Mouse (Mus musculus) heart, postnatal 0 days (tissue): ENCODE measurements around the gene St6galnac4.

Experiments
- CTCF ChIP-seq: IDR thresholded peaks from 2 replicates; pipeline ENCODE4 v1.5.1; 2016; ENCODE audit warnings: antibody characterized with exemption, control low read depth, low read depth
- EP300 ChIP-seq: IDR thresholded peaks from 2 replicates; pipeline ENCODE4 v1.6.1; 2016; ENCODE audit warnings: antibody characterized with exemption, low read depth

DNA sequence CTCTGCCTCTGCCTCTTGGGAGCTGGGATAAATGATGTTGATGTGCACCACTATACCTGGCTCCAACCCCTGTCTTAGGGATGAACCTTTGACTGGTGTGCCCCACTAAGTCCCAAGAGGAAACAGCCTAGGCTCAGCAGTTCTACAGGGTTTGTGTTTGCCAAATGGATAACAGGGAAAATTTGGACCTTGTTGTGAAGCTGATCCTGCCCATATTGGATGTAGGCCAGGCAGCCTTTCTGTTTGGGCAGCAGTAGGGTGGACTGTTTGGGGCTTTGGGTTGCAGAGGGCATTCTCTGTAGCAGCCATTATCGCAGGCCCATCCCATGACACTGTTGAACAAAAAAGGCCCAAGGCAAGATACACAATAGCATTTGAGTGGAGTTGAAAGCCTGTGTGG lies 39.9 kb upstream of the St6galnac4 start:
- TF ChIP-seq CTCF = no peak
- TF ChIP-seq EP300 = no peak
